Mouse (Mus musculus): ENCODE measurements around the gene Mrps7. TPM values are rescaled to one million over a fixed set of nuclear protein-coding genes. Genes with fewer than 3 reads are reported as not detected.
"Not testable (repeated sequence)": the region's sequence is repeated elsewhere in the genome, so short reads cannot be mapped to it uniquely, and the experiment has no call there.

Mrps7 gene
- total RNA-seq, 1 experiment from 2014 or later: 23.5 TPM

DNA sequence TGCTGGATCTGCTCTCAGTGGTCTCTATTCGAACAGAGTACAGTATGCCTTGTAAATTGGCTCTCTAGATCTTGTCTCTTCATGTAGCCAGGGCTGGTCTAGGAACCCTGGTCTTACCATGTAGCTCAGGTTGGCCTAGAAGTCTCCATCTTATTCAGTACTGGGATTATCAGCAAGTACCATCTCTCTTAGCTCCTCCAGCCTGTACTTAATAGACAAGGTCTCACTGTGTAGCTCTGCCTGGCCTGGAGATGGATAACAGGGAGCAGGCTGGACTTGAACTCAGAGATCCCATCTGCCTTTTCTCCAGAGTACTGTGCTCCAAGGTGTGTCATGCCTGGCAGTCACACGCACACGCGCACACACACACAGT is 37.9 kb downstream of the Mrps7 start:
- ATAC-seq (ENCODE audit: extremely low read depth, insufficient number of reproducible peaks, low FRiP score, poor library complexity, severe bottlenecking): no peak

DNA sequence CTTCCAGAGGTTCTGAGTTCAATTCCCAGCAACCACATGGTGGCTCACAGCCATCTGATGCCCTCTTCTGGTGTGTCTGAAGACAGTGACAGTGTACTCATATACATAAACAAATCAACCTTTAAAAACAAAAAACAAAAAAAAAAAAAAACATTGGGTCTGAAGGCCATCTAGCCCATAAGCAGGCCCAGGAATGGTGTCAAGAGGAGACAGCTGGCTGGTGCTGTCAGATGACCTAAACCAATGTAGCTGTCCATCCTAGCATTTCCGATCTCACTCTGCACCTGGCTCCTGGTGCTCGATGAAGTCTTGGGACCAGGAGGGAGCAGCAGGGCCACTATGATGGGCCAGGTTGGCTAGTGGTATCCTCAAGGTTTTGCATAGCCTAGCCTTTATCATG is 39.0 kb downstream of the Mrps7 start:
- no peak for ATAC-seq (ENCODE audit: extremely low read depth, insufficient number of reproducible peaks, low FRiP score, poor library complexity, severe bottlenecking)

DNA sequence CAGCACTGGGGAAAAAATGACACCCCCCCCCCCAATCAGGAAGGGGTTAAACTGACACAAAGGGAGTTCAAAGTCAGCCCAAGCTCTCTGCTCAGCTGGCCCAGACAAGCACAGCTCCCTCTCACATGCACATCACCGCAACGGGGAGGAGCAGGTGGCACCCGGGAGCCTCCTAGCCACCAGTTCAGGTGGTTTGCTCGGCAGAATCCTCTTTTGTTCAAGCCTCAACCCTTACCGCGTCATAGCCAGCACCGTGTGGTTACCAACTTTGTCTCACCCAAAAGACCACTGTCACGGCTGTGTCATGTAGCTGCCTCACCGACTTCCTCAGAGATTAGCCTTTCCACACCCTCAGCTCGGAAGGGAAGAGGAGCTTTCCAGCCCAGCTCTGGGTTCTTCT is 39.5 kb downstream of the Mrps7 start:
- no peak for ATAC-seq (ENCODE audit: extremely low read depth, insufficient number of reproducible peaks, low FRiP score, poor library complexity, severe bottlenecking)

DNA sequence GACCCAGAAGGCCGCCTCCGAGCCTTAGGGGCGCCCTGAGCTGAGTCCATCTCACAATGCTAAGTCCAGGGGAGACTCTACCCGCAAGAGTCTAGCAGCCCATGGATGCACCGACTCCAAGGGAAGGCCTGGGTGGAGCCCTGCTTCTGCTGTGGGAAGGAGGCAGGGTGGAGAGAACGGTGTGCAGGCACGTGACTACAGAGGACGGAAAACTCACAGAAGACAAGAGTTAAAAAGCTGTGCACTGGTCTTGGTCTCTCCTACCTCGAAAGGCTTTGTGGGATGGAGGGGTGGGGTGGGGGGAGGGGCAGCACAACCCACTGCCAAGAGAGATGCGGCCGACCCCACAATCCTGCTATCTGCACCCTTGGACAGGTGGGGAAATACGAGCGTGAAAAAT is 40.6 kb downstream of the Mrps7 start:
- ATAC-seq (ENCODE audit: extremely low read depth, insufficient number of reproducible peaks, low FRiP score, poor library complexity, severe bottlenecking): no peak

DNA sequence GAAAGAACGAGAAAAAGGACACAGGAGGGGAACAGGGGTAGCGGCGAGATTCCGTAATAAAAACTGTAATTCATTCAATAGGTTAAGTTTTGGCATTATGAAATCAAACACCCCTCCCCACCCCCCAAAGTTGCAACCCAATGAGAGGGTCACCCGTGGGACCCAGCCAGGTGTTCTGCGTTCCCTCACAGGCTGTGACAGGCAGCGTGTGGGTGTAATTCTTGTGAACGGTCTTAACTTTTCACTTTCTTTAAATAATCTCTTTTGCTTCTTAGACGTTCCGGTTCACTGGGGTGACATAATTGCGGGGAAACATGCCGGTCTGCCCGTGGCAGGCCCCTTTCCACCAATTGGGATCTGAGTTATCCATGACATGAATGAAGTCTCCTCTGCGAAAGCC is 41.8 kb downstream of the Mrps7 start:
- not testable (repeated sequence) for ATAC-seq (ENCODE audit: extremely low read depth, insufficient number of reproducible peaks, low FRiP score, poor library complexity, severe bottlenecking)

DNA sequence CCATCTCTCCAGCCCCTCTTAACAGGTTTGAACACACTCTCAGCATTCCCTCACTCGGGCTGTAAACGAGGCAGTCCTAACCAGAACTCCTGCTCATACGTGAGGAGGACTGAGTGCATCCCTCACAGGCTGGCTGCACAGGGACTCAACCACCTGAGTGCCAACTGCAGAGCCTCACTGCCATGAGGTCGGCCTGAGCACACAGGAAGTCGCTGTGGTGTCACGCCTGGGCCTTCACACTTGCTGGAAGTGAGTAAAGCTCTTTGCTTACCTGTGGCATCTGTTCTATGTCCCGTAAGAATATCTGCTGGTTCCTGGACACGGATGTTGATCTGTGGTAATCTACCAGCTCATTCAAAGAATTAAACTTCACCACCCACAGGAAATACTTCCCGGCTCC is 42.7 kb downstream of the Mrps7 start:
- no peak for ATAC-seq (ENCODE audit: extremely low read depth, insufficient number of reproducible peaks, low FRiP score, poor library complexity, severe bottlenecking)

DNA sequence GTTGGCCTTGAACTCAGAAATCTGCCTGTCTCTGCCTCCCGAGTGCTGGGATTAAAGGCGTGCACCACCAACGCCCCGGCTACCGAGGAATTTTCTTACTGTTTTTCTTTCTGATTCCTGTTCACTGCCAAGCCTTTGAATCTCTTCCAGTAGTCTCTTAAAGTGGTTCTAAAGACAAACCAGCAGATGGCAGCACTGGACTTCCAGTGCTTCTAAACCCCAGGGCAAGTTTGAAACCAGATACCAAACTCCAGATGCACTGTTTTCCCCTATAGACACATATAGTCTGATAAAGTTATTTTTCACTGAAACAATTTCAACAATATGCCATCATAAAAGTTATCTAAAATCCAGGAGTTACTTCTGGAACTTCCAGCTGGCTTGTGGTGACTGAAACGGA is 43.7 kb downstream of the Mrps7 start:
- peak; percentile 37; the same call in 1 of the 2 replicates for ATAC-seq (ENCODE audit: extremely low read depth, insufficient number of reproducible peaks, low FRiP score, poor library complexity, severe bottlenecking)

DNA sequence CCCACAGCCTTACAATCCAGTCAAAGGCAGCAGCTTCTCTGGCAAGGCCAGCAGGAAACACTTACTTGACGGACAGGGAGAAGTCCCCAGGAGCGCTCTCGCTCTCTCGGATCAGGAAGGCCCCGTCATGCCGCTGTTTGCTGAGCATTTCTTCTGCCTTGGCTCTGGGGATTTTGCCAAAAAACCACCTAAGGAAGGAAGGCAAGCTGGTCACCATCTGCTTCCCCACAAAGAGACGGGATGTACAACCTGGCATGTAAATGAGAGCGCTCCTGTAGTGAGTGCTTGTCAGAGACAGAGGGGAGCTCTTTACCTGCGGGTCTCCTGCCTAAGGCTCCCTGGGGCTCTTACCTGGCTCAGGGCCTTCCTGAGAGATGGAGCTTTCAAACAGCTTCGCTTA is 46.0 kb downstream of the Mrps7 start:
- no peak for ATAC-seq (ENCODE audit: extremely low read depth, insufficient number of reproducible peaks, low FRiP score, poor library complexity, severe bottlenecking)

DNA sequence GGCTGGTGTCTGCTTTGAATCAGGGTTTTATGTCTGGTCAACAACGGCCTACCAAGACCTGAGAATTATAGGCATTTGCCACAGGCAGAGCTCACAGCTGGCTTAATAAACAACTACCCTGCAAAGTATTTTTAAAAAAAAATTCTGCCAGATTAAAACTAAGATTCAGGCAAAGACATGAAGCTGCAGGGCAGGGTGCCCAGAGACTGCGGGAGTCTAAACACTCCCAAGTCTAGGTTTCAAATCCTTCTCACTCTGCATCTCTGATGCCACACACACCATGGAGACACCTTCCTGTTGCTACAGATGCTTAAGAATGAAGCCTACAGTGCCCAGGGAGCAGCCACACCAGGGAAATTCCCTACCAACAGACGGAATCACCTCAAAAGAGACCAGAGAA is 48.0 kb downstream of the Mrps7 start:
- ATAC-seq (ENCODE audit: extremely low read depth, insufficient number of reproducible peaks, low FRiP score, poor library complexity, severe bottlenecking): no peak

DNA sequence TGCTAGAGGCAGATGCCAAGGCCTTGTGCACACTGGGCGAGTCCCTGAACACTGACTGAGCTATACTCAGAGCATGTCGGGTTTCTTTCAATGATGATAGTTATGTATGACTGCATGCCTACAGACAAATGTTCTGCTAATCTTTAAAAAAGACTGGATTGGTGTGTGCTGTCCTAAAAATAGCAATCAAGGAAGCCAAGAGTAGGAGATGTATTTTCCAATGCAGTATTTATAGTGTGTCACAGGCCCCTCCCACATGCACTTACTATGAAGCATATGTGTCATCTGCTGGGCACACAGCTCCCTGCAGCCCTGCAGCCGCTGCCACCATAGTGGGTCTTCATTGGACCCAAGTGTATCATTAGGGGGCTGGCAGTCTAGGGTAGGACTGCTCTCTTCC is 49.5 kb downstream of the Mrps7 start:
- no peak for ATAC-seq (ENCODE audit: extremely low read depth, insufficient number of reproducible peaks, low FRiP score, poor library complexity, severe bottlenecking)

DNA sequence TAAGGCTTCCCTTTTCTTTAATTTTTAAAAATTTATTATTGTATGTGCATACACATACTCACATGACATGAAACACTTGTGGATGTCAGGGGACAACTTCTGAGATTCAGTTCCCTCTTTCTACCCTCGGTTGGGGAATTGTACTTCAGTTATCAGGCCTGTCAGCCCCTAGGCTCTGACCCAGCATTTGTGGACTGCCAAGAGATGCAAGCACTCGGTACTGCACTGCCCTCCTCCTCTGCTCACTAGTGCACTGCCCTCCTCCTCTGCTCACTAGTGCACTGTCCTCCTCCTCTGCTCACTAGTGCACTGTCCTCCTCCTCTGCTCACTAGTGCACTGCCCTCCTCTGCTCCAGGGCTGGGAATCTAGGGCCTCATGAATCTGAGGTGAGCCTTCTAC is 50.4 kb downstream of the Mrps7 start:
- 0 out of 2 replicates have a peak, but pooled peaks have one; percentile 31 for ATAC-seq (ENCODE audit: extremely low read depth, insufficient number of reproducible peaks, low FRiP score, poor library complexity, severe bottlenecking)

Other genes starting within 250 kb of the Mrps7 start
- gene Hid1, start 236.2 kb upstream of the Mrps7 start, total RNA-seq (2017): 1.6 and 2.4 TPM in 2 replicates
- gene Cdr2l, start 222.0 kb upstream of the Mrps7 start, total RNA-seq (2017): 0.12 TPM in 2 replicates
- gene Mrpl58, start 200.2 kb upstream of the Mrps7 start, total RNA-seq (2017): 27.7 and 30.4 TPM in 2 replicates
- gene Atp5h, start 184.0 kb upstream of the Mrps7 start, total RNA-seq (2017): 265 and 277 TPM in 2 replicates
- 22.1 and 24.2 TPM in 2 replicates for gene Kctd2, start 183.8 kb upstream of the Mrps7 start, total RNA-seq (2017)
- gene Trim80, start 163.4 kb upstream of the Mrps7 start, total RNA-seq (2017): not detected in 2 replicates
- gene Slc16a5, start 141.5 kb upstream of the Mrps7 start, total RNA-seq (2017): 0.35 and 1.6 TPM in 2 replicates
- 46.5 and 52.8 TPM in 2 replicates for gene Armc7, start 128.3 kb upstream of the Mrps7 start, total RNA-seq (2017)
- gene Nt5c, start 112.1 kb upstream of the Mrps7 start, total RNA-seq (2017): 98.5 and 107 TPM in 2 replicates
- gene Jpt1, start 89.5 kb upstream of the Mrps7 start, total RNA-seq (2017): 123 and 147 TPM in 2 replicates
- gene Sumo2, start 67.6 kb upstream of the Mrps7 start, total RNA-seq (2017): 210 and 228 TPM in 2 replicates
- 59.5 and 71.0 TPM in 2 replicates for gene Nup85, start 39.5 kb upstream of the Mrps7 start, total RNA-seq (2017)
- gene Gga3, start 126 bp downstream of the Mrps7 start, total RNA-seq (2017): 63.1 and 82.1 TPM in 2 replicates
- 167 and 177 TPM in 2 replicates for gene Mif4gd, start 9.0 kb downstream of the Mrps7 start, total RNA-seq (2017)
- 51.0 and 53.3 TPM in 2 replicates for gene Slc25a19, start 24.4 kb downstream of the Mrps7 start, total RNA-seq (2017)
- 59.5 and 71.5 TPM in 2 replicates for gene Grb2, start 104.7 kb downstream of the Mrps7 start, total RNA-seq (2017)
- 17.1 and 19.8 TPM in 2 replicates for gene Tmem94, start 161.5 kb downstream of the Mrps7 start, total RNA-seq (2017)
- 2.3 and 4.5 TPM in 2 replicates for gene Caskin2, start 209.7 kb downstream of the Mrps7 start, total RNA-seq (2017)
- gene Tsen54, start 210.8 kb downstream of the Mrps7 start, total RNA-seq (2017): 8.8 and 15.2 TPM in 2 replicates
- gene Llgl2, start 220.1 kb downstream of the Mrps7 start, total RNA-seq (2017): 12.8 and 14.1 TPM in 2 replicates